Mouse (Mus musculus) CD4-positive, CD25-positive, alpha-beta regulatory T cell, adult 4 months (primary cell): ENCODE measurements around the gene Syngr3. TPM values are rescaled to one million over a fixed set of nuclear protein-coding genes. Genes with fewer than 3 reads are reported as not detected.
"Not testable (repeated sequence)": the region's sequence is repeated elsewhere in the genome, so short reads cannot be mapped to it uniquely, and the experiment has no call there.

Experiments used
- ATAC-seq: one replicate; pipeline ENCODE4 v1.8.0; 2017
- polyA plus RNA-seq, 2 experiments: library from polyadenylated mRNA; unstranded; fragments of 100-300 nt; shearing (Covaris generic); gene quantifications; one replicate each; pipeline ENCODE4 v1.2.1; 2017

Gene Syngr3
- polyA plus RNA-seq, result 1 to 10 TPM; 1.1 TPM

DNA sequence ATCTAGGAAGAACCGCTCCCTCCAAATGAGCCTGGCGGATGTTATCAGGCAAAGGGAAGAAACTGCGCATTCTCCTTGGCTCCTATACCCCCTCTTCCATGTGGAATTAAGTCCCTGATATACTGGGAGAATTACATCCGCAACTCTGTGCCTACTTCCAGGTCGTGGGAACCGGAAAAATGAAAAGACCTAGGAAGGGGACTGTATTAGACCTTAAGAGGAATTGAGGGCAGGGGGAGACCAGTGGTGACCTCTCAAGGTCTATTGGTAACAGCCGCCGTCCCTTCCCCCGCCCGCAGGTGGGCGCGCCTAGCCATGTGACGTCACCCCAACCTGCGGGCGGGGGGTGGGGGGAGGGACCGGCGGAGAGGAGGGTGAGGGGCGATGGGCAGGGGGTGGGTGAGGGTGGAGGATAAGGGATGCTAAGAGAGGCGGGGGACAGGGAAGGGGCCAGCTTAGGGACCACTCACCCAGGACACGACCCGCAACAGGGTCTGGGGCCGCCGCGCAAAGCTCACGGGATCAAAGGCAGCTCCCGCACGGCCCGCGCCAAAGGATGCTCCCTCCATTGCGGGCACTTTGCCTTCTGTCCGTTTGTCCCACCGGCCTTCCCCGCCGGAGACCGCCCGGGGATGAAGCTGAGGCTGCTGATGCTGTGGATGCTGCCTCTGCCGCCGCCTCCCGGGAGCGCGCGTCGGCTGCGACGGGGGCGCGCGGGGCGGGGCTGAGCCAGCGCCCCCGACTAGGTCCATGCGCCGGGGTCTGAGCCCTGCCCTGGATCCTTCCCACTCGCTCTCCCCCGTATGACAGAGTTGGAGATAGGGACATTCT, at the start of gene Syngr3:
Syngr3 (minus strand) TSS at position 705 of the 831 bp plus-strand sequence.
- ATAC-seq, result no peak

DNA sequence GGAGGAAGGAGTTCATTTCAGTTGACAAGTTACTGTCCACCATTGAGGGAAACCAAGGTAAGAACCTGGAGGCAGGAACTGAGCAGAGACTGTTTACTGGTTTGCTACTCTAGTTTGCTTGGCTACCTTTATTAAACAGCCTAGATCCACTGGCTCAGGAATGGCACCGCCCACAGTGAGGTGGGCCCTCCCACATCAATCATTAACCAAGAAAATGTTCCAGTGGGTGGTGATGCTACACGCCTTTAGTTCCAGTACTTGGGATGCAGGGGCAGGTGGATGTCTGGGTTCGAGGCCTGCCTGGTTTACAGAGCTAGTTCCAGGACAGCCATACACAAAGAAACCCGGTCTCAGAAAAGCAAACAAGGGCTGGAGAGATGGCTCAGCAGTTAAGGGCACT, 48.5 kb upstream of the Syngr3 start:
- ATAC-seq, result no peak

- no peak for ATAC-seq
Observed at GRCm38 (mm10) chr17:24737135-24737810, 47.5 kb upstream of the Syngr3 start.

GRCm38 (mm10) chr17:24736330-24737051, 46.7 kb upstream of the Syngr3 start, which contains the start of gene Msrb1:
Msrb1 (plus strand) TSS chr17:24736642.
- ATAC-seq, result peak; percentile 99

GRCm38 (mm10) chr17:24735446-24735845, 45.7 kb upstream of the Syngr3 start:
- no peak for ATAC-seq

DNA sequence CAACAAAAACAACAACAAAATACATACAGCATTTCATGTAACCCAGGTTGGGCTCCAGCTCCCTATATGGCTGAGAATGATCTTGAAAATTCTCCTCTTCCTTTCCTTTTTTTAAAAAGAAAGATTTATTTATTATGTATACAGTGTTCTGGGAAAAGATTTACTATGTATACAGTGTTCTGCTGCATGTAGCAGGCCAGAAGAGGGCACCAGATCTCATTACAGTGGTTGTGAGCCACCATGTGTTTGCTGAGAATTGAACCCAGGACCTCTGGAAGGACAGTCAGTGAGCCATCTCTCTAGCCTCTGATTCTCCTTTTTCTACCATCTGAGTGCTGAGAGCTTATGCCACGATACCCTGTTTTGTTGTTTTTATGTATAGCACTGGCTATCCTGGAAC, 44.8 kb upstream of the Syngr3 start:
- no peak for ATAC-seq

DNA sequence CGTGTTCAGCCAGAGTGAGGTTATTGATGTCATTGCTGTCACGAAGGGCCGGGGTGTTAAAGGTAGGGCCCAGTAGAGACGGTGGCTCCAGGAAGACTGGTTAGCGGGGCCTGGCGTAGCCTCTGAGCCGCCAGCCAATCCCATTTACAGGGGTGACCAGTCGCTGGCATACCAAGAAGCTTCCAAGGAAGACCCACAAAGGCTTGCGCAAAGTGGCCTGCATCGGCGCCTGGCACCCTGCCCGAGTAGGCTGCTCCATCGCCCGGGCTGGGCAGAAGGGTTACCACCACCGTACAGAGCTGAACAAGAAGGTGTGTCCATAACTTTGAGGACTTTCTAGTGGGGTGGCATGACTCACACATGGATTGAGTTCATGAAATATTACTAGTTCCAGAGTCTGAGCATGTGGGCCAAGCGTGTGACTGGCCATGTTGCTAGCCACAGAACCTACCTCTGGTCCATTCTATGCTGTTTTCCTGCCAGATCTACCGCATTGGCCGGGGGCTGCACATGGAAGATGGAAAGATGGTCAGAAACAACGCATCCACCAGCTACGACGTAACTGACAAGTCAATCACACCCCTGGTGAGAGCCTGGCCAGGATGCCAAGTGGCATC, 43.8 kb upstream of the Syngr3 start:
- no peak for ATAC-seq

DNA sequence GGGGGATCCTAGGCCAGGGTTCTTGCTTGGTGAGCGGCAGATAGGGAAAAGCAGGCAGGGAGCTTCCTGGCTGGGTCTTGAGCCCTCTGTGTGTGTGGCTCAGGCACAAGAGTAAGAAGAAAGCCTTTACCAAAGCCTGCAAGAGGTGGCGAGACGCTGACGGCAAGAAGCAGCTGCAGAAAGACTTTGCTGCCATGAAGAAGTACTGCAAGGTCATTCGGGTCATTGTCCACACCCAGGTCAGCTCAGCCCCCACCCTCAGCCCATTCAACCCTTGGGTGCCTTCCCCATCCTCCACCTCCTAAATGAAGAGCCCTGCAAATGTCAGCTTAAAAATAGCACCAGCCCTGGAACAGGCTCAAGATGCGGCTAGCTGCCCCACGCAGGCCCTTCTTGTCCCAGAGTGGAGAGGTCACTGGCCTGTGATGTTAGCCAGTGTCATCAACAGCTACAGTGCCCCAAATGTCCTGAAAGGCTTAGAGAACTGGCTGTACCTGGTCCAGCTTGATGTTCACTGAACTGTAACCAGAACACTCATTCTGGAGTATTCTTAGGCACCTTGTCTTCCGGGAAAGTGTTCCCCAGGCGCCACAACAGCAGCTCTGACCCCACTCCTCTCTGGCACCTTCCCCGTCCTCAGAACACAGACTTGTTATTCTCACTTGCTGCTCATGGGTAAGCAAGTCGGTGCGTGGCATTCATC, 42.6 kb upstream of the Syngr3 start:
- no peak for ATAC-seq

DNA sequence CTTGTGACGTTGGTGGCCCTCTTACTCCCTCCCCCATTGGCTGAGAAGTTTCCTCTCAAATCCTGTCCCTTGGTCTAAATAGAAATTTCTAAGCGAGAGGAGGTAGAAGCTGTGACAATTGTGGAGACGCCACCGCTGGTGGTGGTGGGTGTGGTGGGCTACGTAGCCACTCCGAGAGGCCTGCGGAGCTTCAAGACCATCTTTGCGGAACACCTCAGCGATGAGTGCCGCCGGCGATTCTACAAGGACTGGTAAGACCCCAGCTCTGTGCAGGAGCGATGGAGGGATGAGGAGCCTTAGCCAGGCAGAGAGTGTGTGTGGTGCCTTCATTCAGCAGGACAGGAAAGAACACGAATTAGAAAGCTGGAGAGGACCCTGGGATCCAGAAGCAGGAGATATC, 41.0 kb upstream of the Syngr3 start:
- no peak for ATAC-seq

- no peak for ATAC-seq
Observed at GRCm38 (mm10) chr17:24729067-24729466, 39.3 kb upstream of the Syngr3 start.

GRCm38 (mm10) chr17:24728184-24728583, 38.4 kb upstream of the Syngr3 start:
- no peak for ATAC-seq

DNA sequence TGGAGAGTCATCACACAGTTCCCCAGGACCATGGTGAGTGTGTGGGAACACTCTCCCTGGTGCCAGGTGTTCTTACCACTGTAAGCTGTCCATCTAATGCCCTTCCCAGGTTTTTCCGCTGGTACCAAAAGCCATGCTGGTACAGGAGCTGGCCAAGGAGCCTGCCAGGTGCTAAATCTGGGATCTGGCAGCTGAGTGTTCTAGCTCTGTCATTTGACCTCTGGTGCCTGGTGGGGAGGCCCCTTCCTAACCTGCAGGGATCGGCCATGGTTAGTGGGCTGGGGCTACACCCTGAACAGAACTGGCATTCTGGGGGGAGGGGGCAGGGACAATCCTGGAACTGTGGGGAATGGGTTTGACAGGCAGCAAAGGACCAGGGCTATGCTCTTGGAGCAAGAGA, 37.9 kb upstream of the Syngr3 start, which contains the start of gene Rpl3l:
Rpl3l (plus strand) TSS at position 203 of the 400 bp plus-strand sequence.
- no peak for ATAC-seq

- ATAC-seq, result no peak
Observed at GRCm38 (mm10) chr17:24725637-24726390, 36.1 kb upstream of the Syngr3 start.

GRCm38 (mm10) chr17:24724184-24724583, 34.4 kb upstream of the Syngr3 start, which contains the start of gene Ndufb10:
Ndufb10 (minus strand) TSS chr17:24724478.
- peak; percentile 50 for ATAC-seq

GRCm38 (mm10) chr17:24723881-24724180, 34.1 kb upstream of the Syngr3 start:
- peak; percentile 11 for ATAC-seq

DNA sequence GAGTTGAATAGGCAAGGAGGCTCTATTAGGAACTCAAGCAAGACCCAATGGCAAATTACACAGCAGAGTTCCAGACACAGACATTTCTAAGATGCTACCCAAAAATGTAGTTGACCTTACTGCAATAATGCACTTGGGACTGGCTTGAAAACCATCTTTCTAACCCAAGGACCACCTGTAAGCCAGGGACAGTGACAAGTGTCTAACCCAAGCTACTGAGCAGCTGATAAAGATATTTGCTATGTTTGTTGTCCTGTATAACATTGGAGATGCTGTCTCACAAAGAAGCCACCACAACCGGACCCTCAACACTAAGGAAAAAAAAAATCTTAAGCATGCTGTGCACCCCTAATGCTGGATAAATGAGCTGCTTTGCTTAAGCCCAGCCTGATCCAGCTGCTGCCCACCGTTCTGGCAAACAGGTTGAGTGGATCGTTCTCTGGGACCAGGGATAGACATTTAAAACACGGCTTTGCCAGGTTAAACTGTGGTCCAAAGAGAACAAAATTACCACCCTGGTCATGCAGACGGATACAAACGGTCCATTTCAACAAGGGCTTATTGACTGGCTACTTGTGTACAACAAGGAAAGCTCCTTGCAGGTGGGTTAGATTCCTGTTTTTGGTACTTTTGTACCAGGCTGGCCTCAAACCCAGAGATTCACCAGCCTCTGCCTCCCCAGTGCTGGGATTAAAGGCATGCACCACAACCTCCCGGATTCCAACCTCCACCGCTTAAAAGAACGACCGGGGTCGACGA, 33.5 kb upstream of the Syngr3 start:
- no peak for ATAC-seq

- no peak for ATAC-seq
Observed at GRCm38 (mm10) chr17:24722220-24722924, 32.6 kb upstream of the Syngr3 start.

DNA sequence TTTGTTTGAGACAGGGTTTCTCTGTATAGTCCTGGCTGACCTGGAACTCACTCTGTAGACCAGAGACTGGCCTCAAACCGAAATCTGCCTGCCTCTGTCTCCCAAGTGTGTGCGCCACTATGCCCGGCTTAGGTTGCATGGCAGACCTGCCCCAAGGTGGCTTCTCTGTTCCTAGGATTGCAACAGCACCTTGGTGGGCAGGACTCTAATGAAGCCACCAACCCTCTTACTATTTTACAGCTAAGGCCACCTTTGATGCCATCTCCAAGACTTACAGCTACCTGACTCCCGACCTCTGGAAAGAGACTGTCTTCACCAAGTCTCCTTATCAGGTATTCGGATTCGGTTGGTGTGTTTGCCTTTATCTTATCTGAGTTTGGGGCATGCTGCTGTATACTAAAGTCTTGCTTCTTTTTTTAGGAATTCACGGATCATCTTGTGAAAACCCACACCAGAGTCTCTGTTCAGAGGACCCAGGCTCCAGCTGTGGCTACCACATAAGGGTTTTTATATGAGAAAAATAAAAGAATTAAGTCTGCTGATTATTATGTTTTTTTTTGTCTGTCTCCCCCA, 31.7 kb upstream of the Syngr3 start:
- not testable (repeated sequence) for ATAC-seq

GRCm38 (mm10) chr17:24720616-24721015, 30.9 kb upstream of the Syngr3 start:
- ATAC-seq, result not testable (repeated sequence)
